Mouse (Mus musculus) intestine, embryonic 14.5 days (tissue): ENCODE measurements at regions not wholly inside any gene's neighbourhood (a gene's known extent, or its start where the extent isn't known, plus 50 kb on each side); places are given as distances from the start of the nearest gene placed in this dataset.

Source experiments
- ATAC-seq: fragments of 200-750 bp; cut with Nextera tagmentation; replicated peaks from 2 replicates; pipeline ENCODE4 v1.8.0; 2017; ENCODE audit warnings: low read depth, moderate number of reproducible peaks, moderate TSS enrichment, moderate library complexity; ENCODE audit not compliant: low FRiP score, low TSS enrichment
- DNase-seq: peaks from one replicate; pipeline ENCODE4 v3.0.0-alpha.2; 2018; ENCODE audit warnings: low spot score
- H3K27ac ChIP-seq: fragments of 300-500 bp; sonication (generic); 2 replicates; pipeline ENCODE4 v1.5.1; 2014; ENCODE audit warnings: low read depth, mild to moderate bottlenecking, control low read depth
- H3K27me3 ChIP-seq: fragments of 300-500 bp; sonication (generic); replicated peaks from 2 replicates; pipeline ENCODE4 v1.6.1; 2014; ENCODE audit warnings: low read length, control low read depth; ENCODE audit not compliant: control insufficient read depth, insufficient read depth
- H3K36me3 ChIP-seq: fragments of 300-500 bp; sonication (generic); 2 replicates; pipeline ENCODE4 v1.6.1; 2014; ENCODE audit warnings: low read length, control low read depth; ENCODE audit not compliant: control insufficient read depth, insufficient read depth
- H3K4me1 ChIP-seq: fragments of 300-500 bp; sonication (generic); replicated peaks from 2 replicates; pipeline ENCODE4 v1.6.1; 2014; ENCODE audit warnings: low read length, control low read depth, mixed read lengths; ENCODE audit not compliant: control insufficient read depth, insufficient read depth
- H3K4me2 ChIP-seq: fragments of 300-500 bp; sonication (generic); 2 replicates; pipeline ENCODE4 v1.6.1; 2014; ENCODE audit warnings: low read length
- H3K4me3 ChIP-seq: fragments of 300-500 bp; sonication (generic); 2 replicates; pipeline ENCODE4 v1.5.1; 2014; ENCODE audit warnings: low read depth, low read length, control low read depth, mixed read lengths
- H3K9ac ChIP-seq: fragments of 300-500 bp; sonication (generic); 2 replicates; pipeline ENCODE4 v1.6.1; 2014; ENCODE audit warnings: mild to moderate bottlenecking, low read length
- H3K9me3 ChIP-seq: fragments of 300-500 bp; sonication (generic); 2 replicates; pipeline ENCODE4 v1.6.1; 2016; ENCODE audit warnings: low read length, control low read depth; ENCODE audit not compliant: control insufficient read depth
- WGBS: fragments of 180-500 bp; shearing (Covaris S2); extraction: QIAGEN DNeasy Blood & Tissue Kit; methylation state at CpG from one replicate; pipeline ENCODE4 v1.1.7; 2014; 5-methylcytosine and 5-hydroxymethylcytosine counted together

GRCm38 (mm10) chr2:117421376-117421775 lies 78.6 kb upstream of the Rasgrp1 start:
- Histone ChIP-seq H3K9ac (no peak overlapping the region), H3K27ac (no peak overlapping the region), H3K4me1 (no peaks in the 10 kb centered on the region), H3K36me3 (no peaks in the 10 kb centered on the region), H3K4me3 (no peak overlapping the region), H3K9me3 (no peaks in the 10 kb centered on the region), H3K4me2 (no peak overlapping the region), H3K27me3 (no peaks in the 10 kb centered on the region)
- ATAC-seq = no peak
- DNase-seq = no peak
- 72% methylated on average over 4 of the region's 4 CpGs for WGBS

DNA sequence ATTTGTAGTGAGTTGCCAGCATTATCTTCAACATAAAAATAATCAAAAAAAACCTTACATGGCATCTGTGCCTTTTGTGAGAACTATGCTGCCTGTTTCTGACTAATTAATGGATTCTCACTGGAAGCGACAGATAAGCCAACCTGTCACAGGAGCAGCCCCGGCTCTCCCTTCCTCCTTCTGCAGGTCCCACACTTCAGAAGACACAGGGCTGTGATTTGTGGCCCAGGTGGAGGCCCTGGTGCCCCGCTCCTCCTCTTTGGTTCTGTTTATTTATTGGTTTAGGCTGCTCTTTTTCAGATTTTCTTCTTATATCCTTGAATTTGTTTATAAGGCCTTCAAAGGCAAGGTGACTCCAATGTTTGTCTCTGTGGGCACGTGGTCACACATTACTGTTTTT lies 80.0 kb upstream of the Rasgrp1 start:
- no peak overlapping the region for H3K27ac ChIP-seq
- no peak overlapping the region for H3K9ac ChIP-seq
- H3K4me3 ChIP-seq = no peak overlapping the region
- H3K4me2 ChIP-seq = no peak overlapping the region
- DNase-seq = no peak
- no peaks in the 10 kb centered on the region for H3K36me3 ChIP-seq
- H3K27me3 ChIP-seq = no peaks in the 10 kb centered on the region
- H3K4me1 ChIP-seq = no peaks in the 10 kb centered on the region
- ATAC-seq = no peak
- WGBS = 55% methylated on average over 4 of the region's 4 CpGs
- no peaks in the 10 kb centered on the region for H3K9me3 ChIP-seq

DNA sequence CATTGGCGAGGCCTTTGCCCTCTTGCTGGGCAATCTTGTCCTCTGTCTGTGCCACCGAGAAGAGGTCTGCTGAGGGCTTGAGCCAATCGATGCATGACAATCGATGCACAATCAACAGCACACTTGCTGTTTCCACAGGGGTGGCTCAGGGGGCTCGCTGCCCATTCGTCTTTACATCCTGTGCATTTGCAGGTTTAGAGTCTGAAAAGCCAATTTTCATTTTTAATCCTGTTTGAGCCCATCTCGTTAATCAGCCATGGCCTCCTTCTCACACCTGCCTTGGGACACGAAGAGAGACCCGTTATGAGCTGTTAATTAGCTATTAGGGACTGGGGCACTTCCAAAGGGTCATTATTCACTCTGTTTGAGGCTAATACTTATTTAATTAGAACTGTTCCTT lies 86.4 kb upstream of the Rasgrp1 start:
- Histone ChIP-seq H3K4me1 (no peaks in the 10 kb centered on the region), H3K27me3 (no peaks in the 10 kb centered on the region), H3K9ac (no peak overlapping the region), H3K27ac (no peak overlapping the region), H3K4me2 (no peak overlapping the region), H3K36me3 (no peaks in the 10 kb centered on the region), H3K9me3 (no peaks in the 10 kb centered on the region), H3K4me3 (no peak overlapping the region)
- WGBS = 75% methylated on average over 9 of the region's 9 CpGs
- DNase-seq (no peak), ATAC-seq (no peak)

GRCm38 (mm10) chr2:117432010-117432409 lies 89.2 kb upstream of the Rasgrp1 start:
- WGBS = 57% methylated on average over 6 of the region's 6 CpGs
- DNase-seq (no peak), ATAC-seq (no peak)
- H3K4me1 ChIP-seq = no peaks in the 10 kb centered on the region
- no peak overlapping the region for H3K4me2 ChIP-seq
- no peaks in the 10 kb centered on the region for H3K27me3 ChIP-seq
- no peaks in the 10 kb centered on the region for H3K36me3 ChIP-seq
- H3K27ac ChIP-seq = no peak overlapping the region
- no peak overlapping the region for H3K9ac ChIP-seq
- H3K9me3 ChIP-seq = no peaks in the 10 kb centered on the region
- H3K4me3 ChIP-seq = no peak overlapping the region

GRCm38 (mm10) chr2:117432923-117433322 lies 90.1 kb upstream of the Rasgrp1 start:
- no peaks in the 10 kb centered on the region for H3K9me3 ChIP-seq
- ATAC-seq (no peak), DNase-seq (no peak)
- 74% methylated on average over 2 of the region's 2 CpGs for WGBS
- no peak overlapping the region for H3K4me3 ChIP-seq
- no peak overlapping the region for H3K9ac ChIP-seq
- no peaks in the 10 kb centered on the region for H3K36me3 ChIP-seq
- H3K27me3 ChIP-seq = no peaks in the 10 kb centered on the region
- no peaks in the 10 kb centered on the region for H3K4me1 ChIP-seq
- no peak overlapping the region for H3K4me2 ChIP-seq
- H3K27ac ChIP-seq = no peak overlapping the region

GRCm38 (mm10) chr2:117433482-117433881 lies 90.7 kb upstream of the Rasgrp1 start:
- ATAC-seq (no peak), DNase-seq (no peak)
- H3K9me3 ChIP-seq = no peaks in the 10 kb centered on the region
- no peaks in the 10 kb centered on the region for H3K4me1 ChIP-seq
- 66% methylated on average over 2 of the region's 2 CpGs for WGBS
- H3K4me2 ChIP-seq = no peak overlapping the region
- no peak overlapping the region for H3K9ac ChIP-seq
- H3K4me3 ChIP-seq = no peak overlapping the region
- H3K36me3 ChIP-seq = no peaks in the 10 kb centered on the region
- H3K27me3 ChIP-seq = no peaks in the 10 kb centered on the region
- H3K27ac ChIP-seq = no peak overlapping the region

GRCm38 (mm10) chr2:117438079-117438478 lies 95.3 kb upstream of the Rasgrp1 start:
- DNase-seq = no peak
- Histone ChIP-seq H3K36me3 (no peaks in the 10 kb centered on the region), H3K27me3 (no peaks in the 10 kb centered on the region), H3K27ac (no peak overlapping the region), H3K4me2 (no peak overlapping the region), H3K9ac (no peak overlapping the region), H3K4me1 (no peaks in the 10 kb centered on the region), H3K4me3 (no peak overlapping the region), H3K9me3 (no peaks in the 10 kb centered on the region)
- ATAC-seq = no peak
- WGBS = 84% methylated on average over 12 of the region's 12 CpGs

- no peaks in the 10 kb centered on the region for H3K27me3 ChIP-seq
- no peaks in the 10 kb centered on the region for H3K36me3 ChIP-seq
- ATAC-seq = no peak; the same call in 1 of the 2 replicates
- H3K4me2 ChIP-seq = no peak overlapping the region
- peak; percentile 80 for DNase-seq
- H3K27ac ChIP-seq = no peak overlapping the region
- H3K4me1 ChIP-seq = no peaks in the 10 kb centered on the region
- H3K9me3 ChIP-seq = no peaks in the 10 kb centered on the region
- no peak overlapping the region for H3K4me3 ChIP-seq
- no peak overlapping the region for H3K9ac ChIP-seq
- 70% methylated on average over 8 of the region's 8 CpGs for WGBS
These were observed 96.0 kb upstream of the Rasgrp1 start for GRCm38 (mm10) chr2:117438586-117439371.
